Mouse (Mus musculus) cerebellum, adult 2 months (tissue): ENCODE results near the gene Bclaf1.

Source experiments
- CTCF ChIP-seq: fragments of 200-500 bp; IDR thresholded peaks from 2 replicates; pipeline ENCODE4 v1.5.1; 2011; ENCODE audit warnings: low read depth, mild to moderate bottlenecking, control low read depth, low read length, moderate library complexity, borderline replicate concordance; ENCODE audit not compliant: insufficient read depth
- POLR2A ChIP-seq: fragments of 200-500 bp; IDR thresholded peaks from 2 replicates; pipeline ENCODE4 v1.6.1; 2011; ENCODE audit warnings: low read length, control low read depth, borderline replicate concordance; ENCODE audit not compliant: insufficient read depth

- TF ChIP-seq POLR2A (no peak), CTCF (peak; percentile 49)
Observed at GRCm38 (mm10) chr10:20361542-20362449, 49.5 kb downstream of the Bclaf1 start.
